Mouse (Mus musculus): ENCODE results near the gene Naip5. TPM values are rescaled to one million over a fixed set of nuclear protein-coding genes. Genes with fewer than 3 reads are reported as not detected.
"Not testable (repeated sequence)": the region's sequence is repeated elsewhere in the genome, so short reads cannot be mapped to it uniquely, and the experiment has no call there.

The Naip5 gene
- polyA plus RNA-seq, 2 experiments = 0.14 to 0.55 TPM

GRCm38 (mm10) chr13:100195421-100195820 is 50.7 kb downstream of the Naip5 start:
- TF ChIP-seq POLR2A (IDR thresholded peaks at IDR 0.05; ENCODE audit: borderline replicate concordance, extremely low read depth, insufficient read depth, insufficient read length) = no peak
- Histone ChIP-seq H3K27me3 (ENCODE audit: control insufficient read depth, insufficient read depth, low read length) (no peaks in the 10 kb centered on the region), H3K9ac (ENCODE audit: low read depth, low read length, severe bottlenecking) (no peak overlapping the region), H3K4me1 (ENCODE audit: control insufficient read depth, insufficient read depth, low read length) (no peaks in the 10 kb centered on the region), H3K36me3 (ENCODE audit: control insufficient read depth, insufficient read depth, low read length) (no peaks in the 10 kb centered on the region), H3K4me2 (replicated peaks; ENCODE audit: low read depth, low read length, severe bottlenecking) (no peak overlapping the region), H3K9me3 (ENCODE audit: control insufficient read depth, low read length) (no peaks in the 10 kb centered on the region), H3K4me3 (replicated peaks; ENCODE audit: low read length) (no peak overlapping the region), H3K27ac (replicated peaks; ENCODE audit: low read depth, low read length) (no peak overlapping the region)
- no peak for ATAC-seq (ENCODE audit: low FRiP score, low read depth)
- DNase-seq (ENCODE audit: low spot score) = no peak
- 81% methylated on average over 3 of the region's 3 CpGs for WGBS

GRCm38 (mm10) chr13:100183111-100183510 is 63.0 kb downstream of the Naip5 start:
- not testable (repeated sequence) for ATAC-seq (ENCODE audit: low FRiP score, low read depth); DNase-seq (ENCODE audit: low spot score)

DNA sequence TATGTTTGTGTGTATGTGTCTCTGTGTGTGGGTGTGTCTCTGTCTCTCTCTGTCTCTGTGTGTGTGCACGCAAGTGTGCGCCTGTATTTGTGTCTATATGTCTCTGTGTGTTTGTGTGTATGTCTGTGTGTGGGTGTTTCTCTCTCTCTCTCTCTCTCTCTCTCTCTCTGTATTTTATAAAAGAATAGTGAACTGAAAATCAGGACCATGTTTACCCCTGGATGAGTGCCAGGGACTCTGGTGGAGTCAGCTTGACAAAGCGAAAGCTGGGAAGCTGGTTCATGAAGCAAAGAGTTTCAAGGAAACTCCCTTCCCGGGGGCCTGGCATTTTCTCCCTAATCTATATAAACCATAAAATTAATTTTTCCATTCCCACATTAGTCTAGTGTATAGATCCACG is 71.8 kb downstream of the Naip5 start:
- H3K4me1 ChIP-seq (ENCODE audit: control insufficient read depth, insufficient read depth, low read length); H3K4me3 ChIP-seq (replicated peaks; ENCODE audit: low read length); DNase-seq (ENCODE audit: low spot score); ATAC-seq (ENCODE audit: low FRiP score, low read depth); H3K4me2 ChIP-seq (replicated peaks; ENCODE audit: low read depth, low read length, severe bottlenecking); H3K36me3 ChIP-seq (ENCODE audit: control insufficient read depth, insufficient read depth, low read length); H3K27me3 ChIP-seq (ENCODE audit: control insufficient read depth, insufficient read depth, low read length); H3K9ac ChIP-seq (ENCODE audit: low read depth, low read length, severe bottlenecking); H3K27ac ChIP-seq (replicated peaks; ENCODE audit: low read depth, low read length); H3K9me3 ChIP-seq (ENCODE audit: control insufficient read depth, low read length): not testable (repeated sequence)
- WGBS = 71% methylated on average over 3 of the region's 5 CpGs

More at GRCm38 (mm10) chr13:100183111-100183510, 63.0 kb downstream of the Naip5 start:
- not testable (repeated sequence) for H3K9me3 ChIP-seq (ENCODE audit: control insufficient read depth, low read length); H3K4me2 ChIP-seq (replicated peaks; ENCODE audit: low read depth, low read length, severe bottlenecking); H3K27ac ChIP-seq (replicated peaks; ENCODE audit: low read depth, low read length); H3K4me1 ChIP-seq (ENCODE audit: control insufficient read depth, insufficient read depth, low read length); H3K36me3 ChIP-seq (ENCODE audit: control insufficient read depth, insufficient read depth, low read length); H3K4me3 ChIP-seq (replicated peaks; ENCODE audit: low read length); H3K9ac ChIP-seq (ENCODE audit: low read depth, low read length, severe bottlenecking); H3K27me3 ChIP-seq (ENCODE audit: control insufficient read depth, insufficient read depth, low read length)

DNA sequence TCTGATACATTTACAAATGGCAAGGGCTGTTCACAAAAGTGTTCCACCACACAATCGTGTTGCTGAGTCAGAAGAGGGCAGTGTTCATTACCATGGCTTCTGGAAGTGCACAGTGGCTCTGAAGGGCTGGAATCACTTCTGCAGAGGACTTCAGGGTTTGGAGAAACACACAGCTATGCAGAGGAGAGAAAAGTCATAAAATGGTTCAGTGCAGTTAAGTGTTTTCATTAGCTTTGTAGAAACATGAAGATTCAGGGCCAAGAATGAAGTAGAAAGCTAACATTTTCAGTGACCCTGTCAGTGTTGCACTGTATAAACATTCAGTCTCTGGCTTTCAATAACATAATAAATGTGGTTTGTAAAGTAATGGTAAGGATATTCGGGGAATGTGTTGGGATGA is 79.7 kb downstream of the Naip5 start:
- H3K36me3 ChIP-seq (ENCODE audit: control insufficient read depth, insufficient read depth, low read length); H3K4me2 ChIP-seq (replicated peaks; ENCODE audit: low read depth, low read length, severe bottlenecking); H3K27me3 ChIP-seq (ENCODE audit: control insufficient read depth, insufficient read depth, low read length); H3K4me3 ChIP-seq (replicated peaks; ENCODE audit: low read length); H3K9ac ChIP-seq (ENCODE audit: low read depth, low read length, severe bottlenecking); ATAC-seq (ENCODE audit: low FRiP score, low read depth); H3K9me3 ChIP-seq (ENCODE audit: control insufficient read depth, low read length); H3K27ac ChIP-seq (replicated peaks; ENCODE audit: low read depth, low read length); H3K4me1 ChIP-seq (ENCODE audit: control insufficient read depth, insufficient read depth, low read length); DNase-seq (ENCODE audit: low spot score): not testable (repeated sequence)
- 74% methylated on average over 2 of the region's 2 CpGs for WGBS

DNA sequence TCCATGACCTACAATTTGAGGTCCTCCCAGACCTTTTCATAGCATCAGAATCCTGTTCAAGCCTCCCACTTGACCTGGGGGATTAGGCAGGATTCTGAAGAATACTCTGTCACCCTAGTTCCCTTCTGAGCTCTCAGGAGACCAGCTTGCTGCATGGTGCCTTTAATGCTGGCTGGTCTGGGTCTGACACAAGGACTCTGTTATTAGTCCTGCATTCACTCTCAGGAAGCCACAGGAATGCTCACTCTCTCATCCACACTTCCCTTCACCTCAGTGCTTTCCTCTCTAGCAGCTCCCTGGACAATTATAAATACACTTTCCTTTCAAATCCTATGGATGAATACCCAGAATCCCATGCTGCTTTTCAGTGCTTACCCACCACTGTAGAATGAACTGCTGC is 83.7 kb downstream of the Naip5 start:
- H3K4me1 ChIP-seq (ENCODE audit: control insufficient read depth, insufficient read depth, low read length); H3K9me3 ChIP-seq (ENCODE audit: control insufficient read depth, low read length); H3K36me3 ChIP-seq (ENCODE audit: control insufficient read depth, insufficient read depth, low read length); H3K4me2 ChIP-seq (replicated peaks; ENCODE audit: low read depth, low read length, severe bottlenecking); ATAC-seq (ENCODE audit: low FRiP score, low read depth); DNase-seq (ENCODE audit: low spot score); H3K27ac ChIP-seq (replicated peaks; ENCODE audit: low read depth, low read length); H3K4me3 ChIP-seq (replicated peaks; ENCODE audit: low read length); H3K9ac ChIP-seq (ENCODE audit: low read depth, low read length, severe bottlenecking); H3K27me3 ChIP-seq (ENCODE audit: control insufficient read depth, insufficient read depth, low read length): not testable (repeated sequence)

Other genes with a start within 250 kb of the Naip5 start
- 17.5 and 22.4 TPM in 2 replicates for gene Mccc2, start 230.7 kb downstream of the Naip5 start, polyA plus RNA-seq (2012; rRNA removed)
- gene Mccc2, start 230.7 kb downstream of the Naip5 start, polyA plus RNA-seq (2014; fragmentation: Nextera tagmentation; extraction: Ambion mirVana) = 42.0 and 43.7 TPM in 2 replicates
- 10.0 and 12.7 TPM in 2 replicates for gene Bdp1, start 142.3 kb downstream of the Naip5 start, polyA plus RNA-seq (2012; rRNA removed)
- 20.6 and 26.4 TPM in 2 replicates for gene Bdp1, start 142.3 kb downstream of the Naip5 start, polyA plus RNA-seq (2014; fragmentation: Nextera tagmentation; extraction: Ambion mirVana)
- 53.6 and 118 TPM in 2 replicates for gene Serf1, start 138.3 kb downstream of the Naip5 start, polyA plus RNA-seq (2012; rRNA removed)
- gene Serf1, start 138.3 kb downstream of the Naip5 start, polyA plus RNA-seq (2014; fragmentation: Nextera tagmentation; extraction: Ambion mirVana) = 181 and 193 TPM in 2 replicates
- 54.4 and 63.9 TPM in 2 replicates for gene Smn1, start 121.5 kb downstream of the Naip5 start, polyA plus RNA-seq (2012; rRNA removed)
- gene Smn1, start 121.5 kb downstream of the Naip5 start, polyA plus RNA-seq (2014; fragmentation: Nextera tagmentation; extraction: Ambion mirVana) = 50.4 and 53.0 TPM in 2 replicates
- 0.37 and 0.38 TPM in 2 replicates for gene Naip2, start 44.2 kb downstream of the Naip5 start, polyA plus RNA-seq (2012; rRNA removed)
- 0.26 and 0.43 TPM in 2 replicates for gene Naip2, start 44.2 kb downstream of the Naip5 start, polyA plus RNA-seq (2014; fragmentation: Nextera tagmentation; extraction: Ambion mirVana)
- 0.47 and 0.50 TPM in 2 replicates for gene Naip6, start 71.4 kb upstream of the Naip5 start, polyA plus RNA-seq (2012; rRNA removed)
- gene Naip6, start 71.4 kb upstream of the Naip5 start, polyA plus RNA-seq (2014; fragmentation: Nextera tagmentation; extraction: Ambion mirVana) = 0.11 and 0.23 TPM in 2 replicates
- gene Naip1, start 206.5 kb upstream of the Naip5 start, polyA plus RNA-seq (2012; rRNA removed) = 0.01 TPM in 2 replicates
- not detected in 2 replicates for gene Naip1, start 206.5 kb upstream of the Naip5 start, polyA plus RNA-seq (2014; fragmentation: Nextera tagmentation; extraction: Ambion mirVana)
- gene Gtf2h2, start 246.3 kb upstream of the Naip5 start, polyA plus RNA-seq (2012; rRNA removed) = 95.3 and 102 TPM in 2 replicates
- gene Gtf2h2, start 246.3 kb upstream of the Naip5 start, polyA plus RNA-seq (2014; fragmentation: Nextera tagmentation; extraction: Ambion mirVana) = 62.6 and 62.9 TPM in 2 replicates

All from limb, embryonic 14.5 days (tissue).